In genomic region chr1:76717639-76718292, GRCm38 (mm10) we compare ENCODE assay signal across 21 mouse cellular contexts.
A peak's percentile ranks its signal among the peaks of the same experiment; 100 is the strongest.
DNase-seq lines count a peak whose midpoint lies in the region; ATAC-seq lines count a peak whose summit lies in the region.
"Had no signal": no experiment of that assay in that cellular context is flagged by ENCODE, and none has a peak within 500 bp of the region (broad histone marks: within the 10 kb centered on the region; RNA-seq: fewer than 3 reads in every experiment).

No protein-coding gene starts in this region.

- H3K4me3 ChIP-seq in hindbrain, embryonic 10.5 days: no peak overlapping the region
- H3K4me3 ChIP-seq in hindbrain, embryonic 13.5 days: no peak overlapping the region
- no peak overlapping the region for H3K4me3 ChIP-seq in forebrain, embryonic 12.5 days (replicated peaks)
- H3K4me3 ChIP-seq in midbrain, embryonic 11.5 days (ENCODE audit: low read depth, low read length): no peak overlapping the region
- H3K4me3 ChIP-seq: embryonic facial prominence, embryonic 15.5 days; hindbrain, embryonic 15.5 days; limb, embryonic 15.5 days; stomach, embryonic 15.5 days had no signal

- H3K9me3 ChIP-seq in hindbrain, embryonic 10.5 days: no peaks in the 10 kb centered on the region
- no peaks in the 10 kb centered on the region for H3K9me3 ChIP-seq in hindbrain, embryonic 13.5 days
- no peaks in the 10 kb centered on the region for H3K9me3 ChIP-seq in forebrain, embryonic 12.5 days
- H3K9me3 ChIP-seq in midbrain, embryonic 11.5 days (ENCODE audit: control insufficient read depth, low read length): no peaks in the 10 kb centered on the region
- H3K9me3 ChIP-seq: embryonic facial prominence, embryonic 15.5 days; hindbrain, embryonic 15.5 days; limb, embryonic 15.5 days; stomach, embryonic 15.5 days had no signal

- DNase-seq in hindbrain, embryonic 10.5 days (ENCODE audit: low spot score): no peak
- peak; percentile 34 for DNase-seq in embryo, embryonic 10 days (ENCODE audit: low spot score)
- peak; percentile 85 for DNase-seq in midbrain, embryonic 11.5 days (ENCODE audit: low spot score, missing footprints)
- no peak for DNase-seq in kidney, adult 9 months
- DNase-seq in urinary bladder, adult 2 months (ENCODE audit: low spot score): no peak
- no peak for DNase-seq in left cerebral cortex, postnatal 36 days (ENCODE audit: low spot score in 2 of 2)
- DNase-seq: adrenal gland, postnatal 25 days; cerebellum, adult 18-20 months; kidney, adult 11 months; layer of hippocampus, postnatal 36 days; lung, postnatal 10 days; right cerebral cortex, postnatal 25 days; thymus, adult 18-20 months had no signal

- no peak overlapping the region for H3K9ac ChIP-seq in hindbrain, embryonic 13.5 days
- no peak overlapping the region for H3K9ac ChIP-seq in forebrain, embryonic 12.5 days
- H3K9ac ChIP-seq in midbrain, embryonic 11.5 days (ENCODE audit: low read length): no peak overlapping the region
- H3K9ac ChIP-seq: embryonic facial prominence, embryonic 15.5 days; hindbrain, embryonic 15.5 days; limb, embryonic 15.5 days; stomach, embryonic 15.5 days had no signal

- H3K27ac ChIP-seq in hindbrain, embryonic 10.5 days: peak overlapping the region; percentile 76
- no peak overlapping the region for H3K27ac ChIP-seq in hindbrain, embryonic 13.5 days
- peak overlapping the region; percentile 26; the same call in 1 of the 2 replicates for H3K27ac ChIP-seq in forebrain, embryonic 12.5 days
- no peak overlapping the region for H3K27ac ChIP-seq in midbrain, embryonic 11.5 days (ENCODE audit: low read depth, low read length)
- H3K27ac ChIP-seq: embryonic facial prominence, embryonic 15.5 days; hindbrain, embryonic 15.5 days; kidney, postnatal 0 days; limb, embryonic 15.5 days; stomach, embryonic 15.5 days had no signal

- no peaks in the 10 kb centered on the region for H3K27me3 ChIP-seq in hindbrain, embryonic 10.5 days (ENCODE audit: insufficient read depth, poor library complexity, severe bottlenecking)
- no peaks in the 10 kb centered on the region for H3K27me3 ChIP-seq in hindbrain, embryonic 13.5 days
- H3K27me3 ChIP-seq in forebrain, embryonic 12.5 days: no peaks in the 10 kb centered on the region; the same call in 1 of the 2 replicates
- no peaks in the 10 kb centered on the region for H3K27me3 ChIP-seq in midbrain, embryonic 11.5 days (ENCODE audit: control insufficient read depth, insufficient read depth, low read length)
- H3K27me3 ChIP-seq: CH12.LX; embryonic facial prominence, embryonic 15.5 days; hindbrain, embryonic 15.5 days; limb, embryonic 15.5 days; stomach, embryonic 15.5 days had no signal

- ATAC-seq in hindbrain, embryonic 13.5 days (ENCODE audit: low FRiP score): no peak
- peak; percentile 46; the same call in 1 of the 2 replicates for ATAC-seq in forebrain, embryonic 12.5 days (ENCODE audit: low FRiP score)
- ATAC-seq in midbrain, embryonic 11.5 days (ENCODE audit: low FRiP score): no peak

- peaks cover 10% of the 10 kb centered on the region for H3K4me1 ChIP-seq in hindbrain, embryonic 10.5 days (replicated peaks)
- peaks cover 9% of the 10 kb centered on the region; the same call in 1 of the 2 replicates for H3K4me1 ChIP-seq in hindbrain, embryonic 13.5 days (replicated peaks)
- peaks cover 13% of the 10 kb centered on the region for H3K4me1 ChIP-seq in forebrain, embryonic 12.5 days
- peaks cover 7% of the 10 kb centered on the region; the same call in 1 of the 2 replicates for H3K4me1 ChIP-seq in midbrain, embryonic 11.5 days (ENCODE audit: control insufficient read depth, insufficient read depth, low read length)
- H3K4me1 ChIP-seq: embryonic facial prominence, embryonic 15.5 days; limb, embryonic 15.5 days; stomach, embryonic 15.5 days had no signal

- WGBS in hindbrain, embryonic 10.5 days: 64% methylated on average over 11 of the region's 11 CpGs
- 52% methylated on average over 11 of the region's 11 CpGs for WGBS in hindbrain, embryonic 13.5 days
- 25% methylated on average over 11 of the region's 11 CpGs for WGBS in forebrain, embryonic 12.5 days
- 47% methylated on average over 11 of the region's 11 CpGs for WGBS in midbrain, embryonic 11.5 days

- H3K4me2 ChIP-seq in hindbrain, embryonic 13.5 days: no peak overlapping the region
- no peak overlapping the region for H3K4me2 ChIP-seq in forebrain, embryonic 12.5 days
- H3K4me2 ChIP-seq in midbrain, embryonic 11.5 days: no peak overlapping the region
- H3K4me2 ChIP-seq: embryonic facial prominence, embryonic 15.5 days; hindbrain, embryonic 15.5 days; limb, embryonic 15.5 days; stomach, embryonic 15.5 days had no signal

- H3K36me3 ChIP-seq in hindbrain, embryonic 10.5 days: no peaks in the 10 kb centered on the region
- no peaks in the 10 kb centered on the region for H3K36me3 ChIP-seq in hindbrain, embryonic 13.5 days
- H3K36me3 ChIP-seq in forebrain, embryonic 12.5 days (replicated peaks): no peaks in the 10 kb centered on the region
- no peaks in the 10 kb centered on the region for H3K36me3 ChIP-seq in midbrain, embryonic 11.5 days (ENCODE audit: control insufficient read depth, insufficient read depth, low read length)
- H3K36me3 ChIP-seq: embryonic facial prominence, embryonic 15.5 days; hindbrain, embryonic 15.5 days; limb, embryonic 15.5 days; stomach, embryonic 15.5 days had no signal

- intact Hi-C loops in left cerebral cortex, postnatal 36 days (cut with DNase I): no loop called here

Comparison
In these comparisons a context has a peak if more than half of its experiments do, and no peak if none do; other contexts are left out.
1. H3K27ac ChIP-seq: peak in hindbrain, embryonic 10.5 days (single experiment) and forebrain, embryonic 12.5 days (single experiment); none in hindbrain, embryonic 13.5 days (single experiment) and midbrain, embryonic 11.5 days (single experiment).
2. DNase-seq: peak in embryo, embryonic 10 days (single experiment) and midbrain, embryonic 11.5 days (single experiment); none in hindbrain, embryonic 10.5 days (single experiment), kidney, adult 9 months (single experiment), urinary bladder, adult 2 months (single experiment) and left cerebral cortex, postnatal 36 days (0 of 2).